Mouse (Mus musculus): Measurements from ENCODE around the gene 1700001C02Rik. TPM values are rescaled to one million over a fixed set of nuclear protein-coding genes. Genes with fewer than 3 reads are reported as not detected.

1700001C02Rik gene
- not detected for total RNA-seq (2021)
- long read RNA-seq, experiment 1: 0 reads
- long read RNA-seq, experiment 2: 0 reads

DNA sequence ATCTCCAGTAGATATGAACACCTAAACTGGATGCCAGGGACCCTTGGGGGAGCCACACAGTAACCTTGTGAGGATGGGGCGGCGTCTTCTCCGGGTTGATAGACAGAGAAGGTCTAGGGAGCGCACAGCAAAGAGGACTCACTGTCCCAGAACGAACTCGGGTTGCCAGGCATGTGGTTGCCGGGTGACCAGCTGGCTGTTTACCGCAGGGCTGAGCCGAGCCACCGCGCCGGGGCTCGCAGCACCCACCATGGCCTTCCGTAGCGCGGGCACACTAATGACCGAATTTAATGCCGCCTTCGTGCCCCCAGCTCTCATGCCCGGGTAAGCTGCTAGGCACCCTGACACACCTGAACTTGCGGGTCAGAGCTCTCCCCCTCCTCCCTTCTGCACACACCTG is at the start of gene 1700001C02Rik:
Gene 1700001C02Rik, plus strand, starts transcription at position 187 of the 400 bp plus-strand sequence.
- DNase-seq: no peak

DNA sequence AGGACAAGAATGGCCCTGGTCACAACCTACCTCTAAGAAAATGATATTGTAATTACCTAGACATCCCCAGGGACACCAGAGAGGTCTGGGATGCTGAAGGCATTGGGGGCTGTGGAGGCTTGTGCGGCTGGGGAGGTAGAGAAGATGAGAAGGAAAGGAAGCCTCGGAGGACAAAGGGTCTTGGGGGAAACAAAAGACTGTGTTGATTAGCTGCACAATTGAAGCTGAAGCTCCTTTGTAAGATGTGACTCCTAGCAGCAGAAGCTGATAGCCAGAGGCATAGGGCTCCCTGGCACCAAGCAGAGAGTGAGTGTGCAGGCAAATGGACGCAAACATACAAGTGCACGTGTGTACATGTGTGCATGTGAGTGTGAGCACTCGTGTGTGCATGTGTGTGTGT is 49.2 kb upstream of the 1700001C02Rik start:
- DNase-seq: no peak

DNA sequence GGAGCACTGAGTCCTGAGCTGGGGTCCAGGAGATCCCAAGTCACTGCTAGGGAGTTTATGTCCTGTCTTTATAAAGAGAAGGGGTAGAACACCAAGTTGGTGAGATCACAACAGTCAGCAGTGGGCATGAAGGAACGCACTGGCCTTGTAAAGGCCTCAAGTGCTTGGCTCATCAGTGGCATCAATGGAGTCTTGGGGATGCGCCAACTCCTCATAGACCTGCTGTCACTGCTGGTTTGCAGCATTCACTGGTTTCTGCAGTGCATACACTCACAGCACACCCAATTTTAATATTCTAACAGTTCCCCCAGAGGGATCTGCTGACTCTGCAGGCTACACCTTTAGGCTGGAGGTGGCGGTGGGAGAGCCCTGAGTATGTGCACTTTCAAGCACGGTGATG is 42.7 kb upstream of the 1700001C02Rik start:
- DNase-seq: no peak

DNA sequence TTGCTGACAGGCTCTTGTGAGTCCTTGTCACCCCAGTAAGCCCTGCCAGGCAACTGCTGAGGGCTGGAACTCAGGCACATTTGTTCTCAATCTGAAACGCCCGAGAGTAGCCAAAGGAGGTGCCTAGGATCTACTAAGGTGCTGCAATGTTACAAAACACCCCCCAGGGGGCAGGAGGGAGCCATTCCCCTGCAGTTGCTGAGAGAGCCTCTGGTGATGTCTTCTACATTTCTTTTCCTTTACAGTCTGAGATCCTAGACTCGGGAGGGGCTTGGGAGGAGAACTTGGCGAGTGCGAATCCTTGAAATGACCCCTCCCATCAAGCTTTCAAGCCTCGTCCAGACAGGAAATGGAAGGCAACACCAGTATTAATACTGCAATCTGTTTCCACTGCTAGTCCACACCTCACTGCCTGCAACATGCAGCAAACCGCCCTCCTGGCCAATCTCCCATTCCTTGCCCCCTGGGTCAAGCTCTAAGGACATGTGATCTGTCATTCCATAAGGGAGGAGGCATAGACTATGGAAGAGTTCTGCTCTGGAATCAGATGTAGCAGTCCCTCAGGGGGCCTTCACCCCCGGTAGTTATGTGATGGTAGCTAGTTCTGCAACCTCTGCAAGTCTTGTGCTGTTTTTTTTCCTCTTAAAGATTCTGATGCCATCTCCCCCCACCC is 42.1 kb upstream of the 1700001C02Rik start:
- peak; percentile 81 for DNase-seq

DNA sequence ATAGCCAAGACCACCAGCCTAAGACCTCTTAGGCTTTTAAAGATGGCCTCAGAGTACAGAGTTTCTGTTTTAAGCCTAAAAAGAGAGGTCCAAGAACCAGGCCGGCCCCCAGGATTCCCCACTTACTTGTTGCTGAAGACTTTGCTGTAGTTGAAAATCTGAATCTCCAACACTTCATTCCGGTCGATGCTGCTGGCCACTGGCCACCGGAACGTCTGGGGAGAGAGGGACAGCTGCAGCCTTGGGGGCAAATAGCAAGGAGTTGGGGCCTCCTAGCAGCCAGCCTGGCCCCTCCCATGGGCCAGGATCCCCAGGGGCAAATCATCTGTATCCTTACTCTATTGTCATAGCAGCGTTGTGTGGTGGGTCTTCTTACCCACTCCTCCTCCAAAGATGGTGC is 38.4 kb upstream of the 1700001C02Rik start:
- no peak for DNase-seq

DNA sequence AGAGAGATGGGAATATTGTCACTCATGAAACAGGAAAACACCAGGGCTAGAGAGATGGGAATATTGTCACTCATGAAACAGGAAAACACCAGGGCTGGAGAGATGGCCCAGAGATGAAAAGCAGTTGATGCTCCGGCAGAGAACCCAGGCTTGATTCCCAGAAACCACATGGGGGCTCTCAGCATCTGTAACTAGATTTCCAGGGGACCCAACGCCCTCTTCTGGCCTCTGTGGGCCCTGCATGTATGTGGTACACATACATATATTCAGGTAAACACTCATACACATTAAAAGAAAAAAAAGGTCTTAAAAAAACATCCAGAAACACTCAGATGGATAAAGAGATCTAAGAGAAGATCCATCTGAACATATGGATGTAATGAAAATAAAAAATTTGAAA is 26.9 kb upstream of the 1700001C02Rik start:
- no peak for DNase-seq

DNA sequence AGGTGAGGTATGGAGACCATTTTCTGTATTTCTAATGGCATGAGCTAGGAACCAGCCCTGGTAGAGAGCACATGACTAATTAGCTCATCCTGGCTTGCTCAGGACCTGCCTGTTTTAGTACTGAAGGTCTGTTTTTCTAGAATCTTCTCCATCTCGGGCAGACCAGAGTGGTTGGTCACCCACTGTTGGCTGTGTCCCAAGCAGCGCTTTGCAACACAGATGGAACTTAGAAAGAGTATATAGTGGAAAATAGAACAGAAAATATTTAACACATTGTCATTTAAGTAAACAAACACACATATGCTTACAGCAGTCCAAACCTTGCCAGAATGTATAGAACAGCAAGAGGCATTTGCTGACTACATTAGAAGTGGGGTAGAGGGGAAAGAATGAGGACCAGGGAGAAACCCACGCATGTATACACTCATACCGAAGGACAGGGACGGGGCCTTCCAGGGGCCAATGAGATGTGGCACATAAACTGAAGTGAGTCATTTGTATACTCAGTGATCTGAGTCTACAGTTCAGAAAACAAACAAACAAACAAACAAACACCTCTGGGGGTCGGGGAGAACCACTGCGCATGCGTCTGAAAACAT is 25.4 kb upstream of the 1700001C02Rik start:
- DNase-seq: no peak

DNA sequence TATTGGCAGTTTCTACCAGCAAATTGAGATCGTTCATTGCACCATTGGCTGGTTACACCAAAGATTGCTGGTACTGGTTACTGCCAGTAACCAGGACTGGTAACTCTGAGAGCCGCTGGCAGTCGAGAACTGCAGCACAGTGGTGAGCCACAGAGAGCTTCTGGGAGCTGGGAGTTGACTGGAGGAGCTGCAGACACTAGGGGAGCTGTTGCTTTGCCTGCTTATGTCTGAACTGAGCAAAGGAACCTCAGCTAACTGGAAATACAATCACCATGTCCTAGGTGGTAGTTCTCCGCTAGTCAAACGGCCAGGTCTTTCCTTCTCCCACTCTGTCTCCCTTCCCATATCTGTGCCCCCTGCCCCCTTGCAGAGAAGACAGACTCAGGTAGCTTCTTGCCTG is 23.7 kb upstream of the 1700001C02Rik start:
- no peak for DNase-seq

DNA sequence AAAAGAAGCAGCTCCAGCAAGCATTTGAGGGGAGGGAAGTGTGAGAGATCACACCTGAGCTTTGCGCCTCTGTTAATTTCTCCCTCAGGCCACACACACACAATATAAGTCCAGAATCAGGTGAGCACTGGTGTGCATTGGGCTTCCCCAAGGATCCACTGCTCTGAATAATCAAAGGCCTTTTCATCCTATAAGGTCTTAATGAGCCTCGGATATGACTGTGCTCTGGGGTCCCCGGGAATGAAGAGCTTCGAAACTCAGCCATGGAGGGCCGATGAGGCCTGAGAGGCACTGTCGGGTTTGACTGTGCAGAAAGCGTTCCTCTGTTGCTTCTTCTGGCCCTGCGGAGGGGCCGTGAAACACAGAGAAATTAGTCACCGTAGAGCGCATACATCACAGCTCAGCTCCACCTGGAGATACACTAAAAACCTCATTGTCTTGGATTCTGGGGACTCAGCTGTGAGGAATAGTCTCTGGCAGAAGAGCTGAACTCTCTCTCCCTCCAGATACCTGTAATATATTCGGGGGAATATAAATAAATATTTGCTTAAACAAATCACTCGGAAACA is 21.4 kb upstream of the 1700001C02Rik start:
- no peak for DNase-seq

DNA sequence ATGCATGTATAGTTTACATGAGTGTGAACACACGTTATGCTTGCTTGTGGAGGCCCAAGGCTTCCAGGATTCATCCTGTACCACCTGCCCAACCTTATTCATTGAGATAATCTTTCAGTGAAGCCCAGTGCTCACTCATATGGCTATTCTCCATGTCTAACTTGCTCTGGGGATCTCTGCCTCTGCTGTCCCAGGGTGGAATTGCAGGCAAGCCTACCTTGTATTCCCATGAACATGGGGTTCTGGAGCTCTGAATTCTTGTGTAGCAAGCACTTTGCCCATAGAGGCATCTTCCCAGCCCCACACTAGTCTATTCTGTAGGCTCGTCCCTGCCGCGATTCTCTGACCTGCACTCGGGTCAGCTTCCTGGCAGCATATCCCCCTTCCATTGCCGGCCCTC is 9.8 kb upstream of the 1700001C02Rik start:
- peak; percentile 26 for DNase-seq

DNA sequence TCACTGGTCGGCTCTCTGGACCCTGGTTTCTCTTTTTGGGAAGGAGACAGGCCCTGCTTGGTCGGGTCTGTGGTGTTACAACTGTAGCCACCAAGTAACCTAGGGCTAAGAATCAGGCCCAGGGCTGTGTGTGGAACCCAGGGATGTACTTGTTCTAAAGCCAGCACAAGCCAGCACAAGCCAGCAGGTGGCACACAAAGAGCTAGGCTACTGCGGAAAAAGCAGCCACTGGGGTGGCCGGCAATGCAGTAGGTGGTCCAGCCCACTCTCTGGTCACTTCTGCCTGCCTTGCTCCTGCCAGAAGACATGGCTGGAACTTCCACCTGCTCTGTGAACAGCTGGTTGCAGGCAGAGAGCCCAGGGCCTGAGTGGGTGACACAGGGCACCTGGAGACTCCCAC is 5.7 kb upstream of the 1700001C02Rik start:
- no peak for DNase-seq

DNA sequence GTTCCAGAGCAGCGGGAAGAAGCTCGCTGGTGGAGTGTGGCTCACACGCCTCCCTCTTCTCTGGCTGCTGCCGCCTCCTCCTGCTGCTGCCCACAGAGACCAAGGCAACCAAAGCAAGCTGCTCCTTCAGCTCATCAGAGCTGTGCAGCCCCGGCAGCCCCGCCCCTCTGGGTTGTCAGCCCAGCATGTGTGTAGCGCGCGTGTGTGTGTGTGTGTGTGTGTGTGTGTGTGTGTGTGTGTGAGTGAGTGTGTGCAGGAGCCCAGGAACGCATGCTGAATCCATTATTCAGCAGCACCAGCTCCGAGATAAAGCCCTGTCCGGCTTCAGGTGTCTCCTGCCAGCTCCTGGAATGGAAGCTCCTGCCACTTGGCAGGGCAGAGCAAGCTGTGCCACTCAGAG is 4.0 kb upstream of the 1700001C02Rik start, which contains the start of gene Otof:
Gene Otof, minus strand, starts transcription at position 112 of the 400 bp plus-strand sequence.
- DNase-seq: peak; percentile 43

DNA sequence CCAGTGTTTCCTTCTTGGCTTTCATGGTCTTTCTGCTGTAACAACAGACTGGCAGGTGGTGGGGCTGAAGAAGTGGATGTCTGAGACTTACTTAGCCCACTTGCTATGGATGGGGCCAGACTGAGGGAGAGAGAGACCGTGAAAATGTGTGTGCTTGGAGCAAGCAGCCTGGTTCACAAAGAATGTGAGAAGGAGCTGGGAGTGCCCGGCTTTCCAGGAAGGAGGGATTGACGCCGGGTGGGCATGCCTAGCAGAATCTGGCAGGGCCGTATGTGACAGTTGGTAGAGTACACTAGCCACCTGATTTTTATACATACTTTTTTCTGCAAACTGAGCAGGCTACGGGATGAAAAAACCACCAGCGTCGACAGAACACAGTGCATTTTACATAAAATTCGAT is 468 bp downstream of the 1700001C02Rik start:
- no peak for DNase-seq

DNA sequence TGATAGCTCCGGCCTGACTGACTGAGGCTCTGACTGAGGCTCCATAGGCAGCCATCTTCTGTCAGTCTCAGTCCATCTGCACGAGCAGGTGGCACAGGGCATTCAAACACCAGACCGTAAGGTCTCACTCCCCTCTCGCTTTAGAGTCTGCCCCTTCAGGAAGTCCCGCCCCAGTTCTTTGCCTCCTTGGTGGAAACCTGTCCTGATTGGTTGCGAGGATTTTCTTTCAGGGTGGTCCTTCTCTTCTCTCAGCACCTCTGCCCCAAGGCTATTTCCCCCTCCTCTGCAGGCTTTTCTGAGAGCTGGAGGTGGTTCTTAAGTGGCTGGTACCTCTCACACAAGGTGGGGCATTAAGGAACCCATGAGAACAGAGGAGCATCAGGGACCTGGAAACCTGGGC is 4.6 kb downstream of the 1700001C02Rik start:
- no peak for DNase-seq

DNA sequence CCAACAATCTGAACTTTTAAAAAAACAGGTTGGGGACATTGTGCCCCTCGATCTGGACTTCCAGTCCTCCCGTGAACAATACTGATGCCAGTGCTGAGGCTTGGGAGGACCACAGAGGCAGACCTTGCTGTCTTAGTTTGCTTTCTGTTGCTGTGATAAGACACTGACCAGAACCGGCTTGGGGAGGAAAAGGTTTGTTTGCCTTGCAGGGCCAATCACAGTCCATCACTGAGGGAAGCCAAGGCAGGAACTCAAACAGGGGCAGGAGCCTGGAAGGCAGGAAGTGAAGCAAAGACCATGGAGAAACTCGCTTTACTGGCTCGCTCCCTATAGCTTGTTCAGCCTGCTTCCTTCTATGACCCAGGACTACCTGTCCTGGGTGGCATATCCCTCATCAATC is 6.3 kb downstream of the 1700001C02Rik start:
- DNase-seq: no peak

DNA sequence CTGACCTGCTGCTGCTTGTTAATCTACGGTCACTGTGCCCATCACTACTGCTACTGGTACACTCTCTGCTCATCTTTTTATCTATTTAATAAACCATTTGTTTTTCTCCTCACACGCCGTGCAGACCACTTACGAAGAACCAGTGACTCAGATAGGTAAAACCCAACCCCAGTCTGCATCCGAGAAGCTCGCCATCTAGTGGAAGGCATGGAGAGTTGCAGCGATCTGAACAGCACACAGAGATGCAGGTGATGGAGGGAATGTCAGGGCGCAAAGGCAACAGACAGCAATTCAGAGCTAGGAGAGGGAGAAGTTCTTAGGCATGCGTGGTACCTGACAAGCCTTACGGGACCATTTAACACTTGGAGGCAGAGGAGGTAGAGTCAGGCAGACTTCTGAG is 10.7 kb downstream of the 1700001C02Rik start:
- peak; percentile 33 for DNase-seq

DNA sequence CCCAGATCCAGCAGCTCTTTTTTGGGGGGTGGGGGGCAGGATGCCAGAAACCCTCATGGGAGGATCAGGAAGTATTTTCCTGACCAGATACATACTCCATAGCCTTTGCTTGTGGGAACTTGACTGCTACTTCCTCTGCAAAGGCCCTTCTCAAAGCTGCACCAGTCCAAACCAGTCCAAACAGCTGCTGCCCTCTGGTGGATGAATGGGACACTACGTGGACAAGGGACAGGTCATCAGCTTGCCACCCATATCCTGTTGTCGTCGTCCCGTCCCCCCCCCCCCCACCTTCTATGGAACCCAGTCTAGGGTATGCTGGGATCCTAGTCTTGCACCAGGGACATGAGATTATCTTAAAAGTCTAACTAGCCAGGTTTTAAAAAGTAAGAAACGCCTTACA is 16.5 kb downstream of the 1700001C02Rik start:
- DNase-seq: peak; percentile 85

DNA sequence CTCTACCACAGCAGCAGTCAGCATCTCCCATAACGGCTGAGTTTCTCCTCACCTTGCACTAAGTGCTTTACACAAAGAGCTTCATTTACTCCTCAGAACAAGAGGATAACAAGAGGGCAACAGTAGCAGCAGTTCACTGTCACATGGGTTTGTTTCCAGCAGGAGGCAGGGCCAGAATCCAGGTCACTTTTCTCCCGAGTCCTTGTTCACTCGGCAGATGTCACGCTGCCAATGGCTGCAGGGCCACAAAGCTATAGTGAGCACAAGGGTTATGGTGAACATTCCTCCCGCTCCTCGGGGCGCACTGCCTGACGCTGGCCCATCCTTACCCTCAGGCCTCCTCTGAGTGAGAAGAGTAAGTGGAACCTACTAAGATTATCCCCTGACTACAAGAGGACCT is 17.7 kb downstream of the 1700001C02Rik start:
- DNase-seq: peak; percentile 60

DNA sequence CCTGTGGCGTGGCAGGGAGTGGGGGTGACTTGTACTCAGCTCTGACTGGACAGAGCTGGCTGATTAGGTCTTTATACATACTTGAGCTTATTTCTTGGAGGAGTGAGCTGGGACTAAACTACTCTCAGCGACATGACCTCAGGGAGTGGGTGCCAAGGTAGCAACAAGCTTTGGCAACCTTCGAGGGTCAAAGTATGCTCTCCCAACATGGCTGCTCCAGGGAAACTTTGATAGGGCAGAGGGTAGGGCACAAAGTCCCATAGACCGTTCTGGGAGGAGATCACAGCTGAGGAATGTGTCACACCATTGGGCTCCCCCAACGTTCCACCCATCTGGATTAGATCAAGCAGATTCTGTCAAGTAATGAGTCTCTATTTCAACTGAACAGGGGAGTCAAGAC is 18.7 kb downstream of the 1700001C02Rik start:
- peak; percentile 49 for DNase-seq

DNA sequence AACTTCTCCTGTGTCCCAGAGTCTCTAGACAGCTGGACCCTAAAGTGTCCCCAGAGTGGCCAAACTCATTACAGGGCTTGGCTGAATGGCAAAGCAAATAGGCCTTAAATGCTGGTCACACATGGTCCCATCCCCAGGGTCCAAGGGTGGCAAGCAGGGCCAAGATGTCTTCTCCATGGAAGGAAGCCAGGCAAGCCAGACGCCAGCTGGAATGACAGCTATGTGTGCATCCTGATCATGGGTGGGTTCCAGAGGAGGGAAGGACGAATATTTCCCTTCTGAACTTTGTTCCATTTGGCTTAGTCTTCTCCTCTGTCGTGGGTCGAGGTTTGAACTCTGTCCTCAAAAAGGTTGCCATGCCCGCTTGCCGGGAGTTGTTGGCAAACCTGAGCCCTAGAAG is 19.3 kb downstream of the 1700001C02Rik start:
- DNase-seq: peak; percentile 72

DNA sequence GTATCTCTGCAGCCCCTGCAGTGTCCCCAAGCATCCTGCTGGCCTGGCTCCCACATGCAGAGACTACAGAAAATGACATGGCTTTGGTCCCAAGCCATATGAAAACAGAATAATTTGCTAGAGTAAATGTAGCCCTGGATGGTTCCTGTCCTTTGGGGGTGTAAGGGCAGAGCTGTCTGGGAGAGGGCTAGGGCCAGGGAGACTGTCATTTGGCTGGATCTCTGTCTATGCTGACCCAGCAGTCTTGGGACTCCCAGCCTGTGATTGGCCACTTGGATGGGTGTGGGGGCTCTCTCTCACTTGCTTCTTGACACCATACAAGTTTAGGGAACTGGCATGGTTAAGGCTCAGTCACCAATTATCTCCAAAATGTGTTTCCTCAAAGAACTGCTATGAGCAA is 24.4 kb downstream of the 1700001C02Rik start:
- no peak for DNase-seq

DNA sequence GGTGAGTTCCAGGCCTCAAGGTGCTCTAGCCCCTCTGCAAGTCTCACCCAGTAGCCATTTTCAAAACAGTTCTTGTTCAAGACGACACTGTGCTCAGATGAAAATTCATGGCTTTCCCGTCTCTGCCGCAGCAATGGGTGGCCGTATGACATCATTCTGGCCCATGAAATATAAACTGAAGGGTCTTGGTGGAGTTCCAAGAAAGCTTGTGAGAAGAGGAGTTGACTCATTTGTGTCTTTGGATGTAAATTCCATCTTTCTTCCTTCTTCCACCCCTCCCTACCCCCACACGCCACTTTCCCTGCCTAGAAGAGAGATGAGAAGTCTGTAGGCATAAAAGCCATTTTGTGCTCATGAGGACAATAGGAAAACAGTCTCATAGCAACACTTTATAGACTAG is 25.0 kb downstream of the 1700001C02Rik start:
- DNase-seq: no peak

DNA sequence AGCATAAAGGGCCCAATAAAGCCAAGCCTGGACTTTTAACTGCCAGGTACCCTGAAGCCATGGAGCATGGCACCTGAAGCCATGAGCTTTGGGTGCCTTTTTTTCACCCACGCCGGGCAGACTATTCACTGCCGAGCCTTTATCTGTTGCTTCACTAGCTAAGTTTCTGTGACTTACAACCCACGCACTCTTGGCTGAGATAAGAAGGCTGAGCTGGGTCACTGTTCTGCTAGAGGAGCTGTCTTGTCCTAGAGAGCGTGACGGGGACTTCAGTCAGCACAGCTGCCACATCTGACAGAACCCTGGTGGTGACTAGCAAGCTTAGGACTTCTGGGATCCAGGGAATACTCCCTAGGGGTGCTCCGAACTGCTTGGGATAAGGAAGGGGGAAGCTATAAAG is 27.9 kb downstream of the 1700001C02Rik start:
- no peak for DNase-seq

DNA sequence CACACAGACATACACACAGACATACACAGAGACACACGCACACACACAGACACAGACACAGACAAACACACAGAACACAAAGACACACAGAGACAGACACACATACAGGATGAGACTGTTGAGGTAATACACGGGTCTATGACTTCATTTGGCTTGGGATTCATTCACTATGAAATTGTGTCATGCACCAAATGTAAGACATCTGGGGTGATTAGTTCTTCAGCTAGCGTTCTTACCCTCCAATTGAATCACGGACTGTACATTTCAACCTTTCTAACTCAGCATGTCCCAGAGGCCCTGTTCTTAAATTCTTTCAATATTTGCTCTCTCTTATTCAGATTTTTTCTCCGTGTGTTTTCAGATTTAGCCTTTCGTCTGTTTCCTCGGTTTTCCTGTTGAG is 28.8 kb downstream of the 1700001C02Rik start:
- DNase-seq: no peak
